ENCODE assay signal across 8 mouse cellular contexts in genomic region chr1:75262969-75263951, GRCm38 (mm10). TPM values are rescaled to one million over a fixed set of nuclear protein-coding genes. Genes with fewer than 3 reads are reported as not detected.
DNase-seq lines count a peak whose midpoint lies in the region; ATAC-seq and TF ChIP-seq lines count a peak whose summit lies in the region.

No protein-coding gene starts in this region.

- H3K27me3 ChIP-seq in heart, embryonic 10.5 days (ENCODE audit: insufficient read depth, poor library complexity, severe bottlenecking): peaks cover 43% of the 10 kb centered on the region
- H3K27me3 ChIP-seq in embryonic facial prominence, embryonic 11.5 days (ENCODE audit: control insufficient read depth, insufficient read depth, low read length): peaks cover 23% of the 10 kb centered on the region
- H3K27me3 ChIP-seq in hindbrain, embryonic 13.5 days: peaks cover 75% of the 10 kb centered on the region
- H3K27me3 ChIP-seq in myocyte (ENCODE audit: control insufficient read depth, insufficient read depth, insufficient read length): peaks cover 11% of the 10 kb centered on the region

- DNase-seq in heart, embryonic 10.5 days (ENCODE audit: low spot score): peak; percentile 89
- no peak for DNase-seq in heart, adult 9 months (ENCODE audit: low spot score in 2 of 2)
- peak; percentile 95 for DNase-seq in NIH3T3 (ENCODE audit: low read depth)
- peak; percentile 87 for DNase-seq in embryonic facial prominence, embryonic 11.5 days (ENCODE audit: low spot score)
- peak; percentile 75 for DNase-seq in liver
- peak; percentile 89 for DNase-seq in testis, postnatal 10 days (ENCODE audit: low spot score)

- peak; percentile 34; the same call in 1 of the 2 replicates for ATAC-seq in embryonic facial prominence, embryonic 11.5 days (replicated peaks; ENCODE audit: insufficient number of reproducible peaks, low FRiP score, low TSS enrichment, low read depth)
- ATAC-seq in hindbrain, embryonic 13.5 days (ENCODE audit: low FRiP score): peak; percentile 76

- no peaks in the 10 kb centered on the region for H3K9me3 ChIP-seq in heart, embryonic 10.5 days
- H3K9me3 ChIP-seq in embryonic facial prominence, embryonic 11.5 days (replicated peaks; ENCODE audit: control insufficient read depth, low read length): no peaks in the 10 kb centered on the region
- no peaks in the 10 kb centered on the region for H3K9me3 ChIP-seq in hindbrain, embryonic 13.5 days

- TF ChIP-seq POLR2A in myocyte (IDR thresholded peaks at IDR 0.05; ENCODE audit: insufficient read length, low read depth): no peak

- H3K4me1 ChIP-seq in heart, embryonic 10.5 days: peaks cover 13% of the 10 kb centered on the region
- no peaks in the 10 kb centered on the region for H3K4me1 ChIP-seq in embryonic facial prominence, embryonic 11.5 days (ENCODE audit: control insufficient read depth, insufficient read depth, low read length)
- peaks cover 19% of the 10 kb centered on the region for H3K4me1 ChIP-seq in hindbrain, embryonic 13.5 days (replicated peaks)

- H3K9ac ChIP-seq in embryonic facial prominence, embryonic 11.5 days (replicated peaks; ENCODE audit: low read length): no peak overlapping the region
- peak overlapping the region; percentile 67 for H3K9ac ChIP-seq in hindbrain, embryonic 13.5 days

- no peak overlapping the region for H3ac ChIP-seq in myocyte (ENCODE audit: control insufficient read depth, insufficient read length)

- H3K4me2 ChIP-seq in embryonic facial prominence, embryonic 11.5 days (ENCODE audit: low read depth, low read length): 0 out of 2 replicates have a peak overlapping the region, but pooled peaks have one; percentile 25
- peak overlapping the region; percentile 69 for H3K4me2 ChIP-seq in hindbrain, embryonic 13.5 days
- peak overlapping the region; percentile 65 for H3K4me2 ChIP-seq in myocyte (ENCODE audit: low read depth)

- H3K4me3 ChIP-seq in heart, embryonic 10.5 days: peak overlapping the region; percentile 36
- no peak overlapping the region for H3K4me3 ChIP-seq in embryonic facial prominence, embryonic 11.5 days (ENCODE audit: low read depth, low read length)
- H3K4me3 ChIP-seq in hindbrain, embryonic 13.5 days: peak overlapping the region; percentile 52
- peak overlapping the region; percentile 9 for H3K4me3 ChIP-seq in myocyte

- no peaks in the 10 kb centered on the region for H3K36me3 ChIP-seq in heart, embryonic 10.5 days
- H3K36me3 ChIP-seq in embryonic facial prominence, embryonic 11.5 days (replicated peaks; ENCODE audit: control insufficient read depth, insufficient read depth, low read depth, low read length): no peaks in the 10 kb centered on the region
- no peaks in the 10 kb centered on the region for H3K36me3 ChIP-seq in hindbrain, embryonic 13.5 days
- no peaks in the 10 kb centered on the region for H3K36me3 ChIP-seq in myocyte (ENCODE audit: control insufficient read depth, insufficient read depth)

- H3K27ac ChIP-seq in heart, embryonic 10.5 days: no peak overlapping the region
- no peak overlapping the region for H3K27ac ChIP-seq in embryonic facial prominence, embryonic 11.5 days (replicated peaks; ENCODE audit: low read depth, low read length)
- no peak overlapping the region for H3K27ac ChIP-seq in hindbrain, embryonic 13.5 days

- no peaks in the 10 kb centered on the region for H3K79me2 ChIP-seq in myocyte (ENCODE audit: control insufficient read depth, insufficient read depth)

- 1% methylated on average over 40 of the region's 40 CpGs for WGBS in heart, embryonic 10.5 days
- 2% methylated on average over 40 of the region's 40 CpGs for WGBS in embryonic facial prominence, embryonic 11.5 days
- WGBS in hindbrain, embryonic 13.5 days: 2% methylated on average over 40 of the region's 40 CpGs

TF ChIP-seq in myocyte, 11 proteins besides CTCF, POLR2A, EP300 and RAD21:
- no peak for TF ChIP-seq TCF12 (IDR thresholded peaks at IDR 0.05; ENCODE audit: insufficient read depth, poor library complexity, severe bottlenecking)
- no peak for TF ChIP-seq TCF3 (IDR thresholded peaks at IDR 0.05; ENCODE audit: insufficient read length, low read depth)
- TF ChIP-seq USF1 (IDR thresholded peaks at IDR 0.05; ENCODE audit: low read depth): no peak
- TF ChIP-seq MAX (IDR thresholded peaks at IDR 0.05; ENCODE audit: low read depth): peak; percentile 55
- no peak for TF ChIP-seq CEBPB (IDR thresholded peaks at IDR 0.05; ENCODE audit: insufficient read depth, poor library complexity, severe bottlenecking)
- TF ChIP-seq REST (IDR thresholded peaks at IDR 0.05; ENCODE audit: insufficient read depth, insufficient read length): peak; percentile 99
- TF ChIP-seq MYOD1 (IDR thresholded peaks at IDR 0.05; ENCODE audit: control insufficient read depth in 1 of 3, insufficient read length in 2 of 3, low read depth in 2 of 3): no peak
- TF ChIP-seq E2F4 (IDR thresholded peaks at IDR 0.05; ENCODE audit: insufficient read depth): no peak
- TF ChIP-seq POLR2AphosphoS2 (IDR thresholded peaks at IDR 0.05; ENCODE audit: insufficient read length, low read depth): no peak
- no peak for TF ChIP-seq SRF (IDR thresholded peaks at IDR 0.05; ENCODE audit: control insufficient read depth, insufficient read length, low read depth)
- no peak for TF ChIP-seq MYOG (IDR thresholded peaks at IDR 0.05; ENCODE audit: control insufficient read depth in 1 of 3, insufficient read depth in 1 of 3, insufficient read length in 2 of 3, low read depth in 2 of 3)

RNA-seq across cellular contexts. Expression of gene Ptprn, which starts 1.0 kb away (rescaled TPM):
- polyA plus RNA-seq in heart, embryonic 10.5 days (2016; fragmentation: Nextera tagmentation; extraction: Ambion mirVana): 0.70 and 0.84 TPM in 2 replicates
- 1.4 and 1.5 TPM in 2 replicates for polyA plus RNA-seq in embryonic facial prominence, embryonic 11.5 days (2014; fragmentation: Nextera tagmentation; extraction: Ambion mirVana)
- 15.6 and 17.6 TPM in 2 replicates for polyA plus RNA-seq in hindbrain, embryonic 13.5 days (2015; fragmentation: Nextera tagmentation; extraction: Ambion mirVana)
- polyA plus RNA-seq in myocyte (2012; fragmentation: generic; extraction: Trizol): 3.6 TPM

RNA-seq across cellular contexts. Expression of gene Resp18, which starts 15.0 kb away (rescaled TPM):
- polyA plus RNA-seq in heart, embryonic 10.5 days (2016; fragmentation: Nextera tagmentation; extraction: Ambion mirVana): not detected in 2 replicates
- polyA plus RNA-seq in embryonic facial prominence, embryonic 11.5 days (2014; fragmentation: Nextera tagmentation; extraction: Ambion mirVana): 4.9 and 5.8 TPM in 2 replicates
- 131 and 140 TPM in 2 replicates for polyA plus RNA-seq in hindbrain, embryonic 13.5 days (2015; fragmentation: Nextera tagmentation; extraction: Ambion mirVana)
- polyA plus RNA-seq in myocyte (2012; fragmentation: generic; extraction: Trizol): not detected

RNA-seq across cellular contexts. Expression of gene Dnajb2, which starts 27.1 kb away (rescaled TPM):
- 24.5 and 32.4 TPM in 2 replicates for polyA plus RNA-seq in heart, embryonic 10.5 days (2016; fragmentation: Nextera tagmentation; extraction: Ambion mirVana)
- polyA plus RNA-seq in embryonic facial prominence, embryonic 11.5 days (2014; fragmentation: Nextera tagmentation; extraction: Ambion mirVana): 13.8 and 17.2 TPM in 2 replicates
- polyA plus RNA-seq in hindbrain, embryonic 13.5 days (2015; fragmentation: Nextera tagmentation; extraction: Ambion mirVana): 59.7 and 62.3 TPM in 2 replicates
- polyA plus RNA-seq in myocyte (2012; fragmentation: generic; extraction: Trizol): 54.1 TPM

RNA-seq across cellular contexts. Expression of gene A630095N17Rik, which starts 31.4 kb away (rescaled TPM):
- polyA plus RNA-seq in heart, embryonic 10.5 days (2016; fragmentation: Nextera tagmentation; extraction: Ambion mirVana): not detected in 2 replicates
- polyA plus RNA-seq in embryonic facial prominence, embryonic 11.5 days (2014; fragmentation: Nextera tagmentation; extraction: Ambion mirVana): not detected in 2 replicates
- not detected in 2 replicates for polyA plus RNA-seq in hindbrain, embryonic 13.5 days (2015; fragmentation: Nextera tagmentation; extraction: Ambion mirVana)
- polyA plus RNA-seq in myocyte (2012; fragmentation: generic; extraction: Trizol): 0.11 TPM

RNA-seq across cellular contexts. Expression of gene Tuba4a, which starts 43.6 kb away (rescaled TPM):
- polyA plus RNA-seq in heart, embryonic 10.5 days (2016; fragmentation: Nextera tagmentation; extraction: Ambion mirVana): 35.2 and 50.8 TPM in 2 replicates
- polyA plus RNA-seq in embryonic facial prominence, embryonic 11.5 days (2014; fragmentation: Nextera tagmentation; extraction: Ambion mirVana): 17.3 and 18.9 TPM in 2 replicates
- polyA plus RNA-seq in hindbrain, embryonic 13.5 days (2015; fragmentation: Nextera tagmentation; extraction: Ambion mirVana): 6.5 and 7.1 TPM in 2 replicates
- 210 TPM for polyA plus RNA-seq in myocyte (2012; fragmentation: generic; extraction: Trizol)

Comparison
In these comparisons a context has a peak if more than half of its experiments do, and no peak if none do; other contexts are left out.
1. DNase-seq: peak in heart, embryonic 10.5 days (single experiment), NIH3T3 (single experiment), embryonic facial prominence, embryonic 11.5 days (single experiment), liver (single experiment) and testis, postnatal 10 days (single experiment); none in heart, adult 9 months (0 of 2).
2. RNA of gene Resp18, which starts 15.0 kb away (polyA plus RNA-seq): 131 to 140 TPM in hindbrain, embryonic 13.5 days; 4.9 to 5.8 TPM in embryonic facial prominence, embryonic 11.5 days, not detected in heart, embryonic 10.5 days and not detected in myocyte (single experiment); every median in the first group is over 10 times any median in the second.
3. Peak in every context shown above with its lines, with median percentiles within 50 percentile points of each other: H3K4me2 ChIP-seq.